Mouse (Mus musculus) brain, embryonic 14.5 days (tissue): Measurements from ENCODE around the gene Pou3f3.

ENCODE experiments used
- CTCF ChIP-seq: fragments of 200-500 bp; IDR thresholded peaks from 2 replicates; pipeline ENCODE4 v1.5.1; 2012; ENCODE audit warnings: inconsistent platforms, mild to moderate bottlenecking, moderate library complexity, borderline replicate concordance; ENCODE audit not compliant: insufficient read depth, insufficient read length; ENCODE audit errors: extremely low read depth
- POLR2A ChIP-seq: fragments of 200-500 bp; IDR thresholded peaks from 2 replicates; pipeline ENCODE4 v1.6.1; 2012; ENCODE audit warnings: mild to moderate bottlenecking, inconsistent platforms, borderline replicate concordance; ENCODE audit not compliant: poor library complexity, insufficient read depth, insufficient read length, severe bottlenecking; ENCODE audit errors: extremely low read depth

DNA sequence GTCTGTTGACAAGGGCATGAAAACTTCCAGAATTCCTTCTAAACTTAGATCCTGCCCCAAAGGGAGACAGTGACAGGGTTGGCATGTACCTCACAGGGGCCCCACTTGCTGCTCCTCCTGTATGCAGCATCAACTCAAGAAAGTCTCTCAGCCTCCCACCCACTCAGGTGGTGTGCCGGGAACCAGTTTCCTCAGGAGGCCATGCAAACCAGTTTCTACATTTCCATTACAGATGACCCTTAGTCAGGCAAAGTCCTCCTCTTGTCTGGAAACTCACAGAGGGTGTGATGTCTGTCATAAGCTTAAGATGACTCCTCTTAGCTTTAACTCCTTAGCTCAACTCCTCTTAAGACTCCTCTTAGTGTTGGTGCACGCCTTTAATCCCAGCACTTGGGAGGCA, 29.3 kb downstream of the Pou3f3 start:
- TF ChIP-seq CTCF (no peak), POLR2A (no peak)
